Mouse (Mus musculus): ENCODE measurements at regions not wholly inside any gene's neighbourhood (a gene's known extent, or its start where the extent isn't known, plus 50 kb on each side); places are given as distances from the start of the nearest gene placed in this dataset.

DNA sequence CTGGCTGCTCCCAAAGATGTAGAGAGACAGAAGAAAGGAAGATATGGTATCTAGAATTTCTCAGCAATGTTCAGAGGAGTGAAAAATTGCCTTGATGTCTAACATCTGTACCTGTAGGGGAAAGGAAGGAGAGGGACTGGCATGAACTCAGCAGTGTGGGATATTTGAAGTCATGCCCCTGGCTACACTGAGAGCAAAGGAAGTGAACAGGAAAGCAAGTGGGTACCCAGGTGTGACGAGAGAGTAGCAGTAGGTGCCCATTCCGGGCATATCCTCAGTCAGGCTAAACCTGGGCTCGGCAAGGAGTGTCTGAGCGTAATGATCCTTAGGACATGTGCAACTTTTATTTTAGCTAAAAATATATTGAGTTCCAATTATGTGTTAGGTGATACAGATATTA is 203.4 kb upstream of the Satb1 start:
- DNase-seq (ENCODE audit: low spot score), result no peak

DNA sequence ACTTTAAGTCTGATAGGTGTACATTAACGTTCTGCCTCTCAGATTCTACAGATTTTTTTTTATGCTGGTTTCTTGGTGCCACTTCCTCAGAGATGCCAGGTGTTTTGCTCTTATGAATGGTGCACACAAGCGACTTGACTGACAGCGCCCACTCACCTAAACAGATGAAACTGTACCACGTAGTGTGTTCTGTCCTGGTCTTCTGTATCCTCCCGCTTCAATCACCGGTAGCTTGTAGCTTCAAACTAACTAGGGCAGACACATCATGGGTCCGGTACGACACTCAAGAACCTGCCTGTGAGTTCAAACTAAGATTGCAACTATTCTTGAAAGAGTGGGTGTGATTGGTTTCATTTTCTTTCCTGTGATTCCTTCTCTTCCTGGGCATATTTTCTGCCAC is 198.0 kb upstream of the Satb1 start:
- no peak for DNase-seq (ENCODE audit: low spot score)

DNA sequence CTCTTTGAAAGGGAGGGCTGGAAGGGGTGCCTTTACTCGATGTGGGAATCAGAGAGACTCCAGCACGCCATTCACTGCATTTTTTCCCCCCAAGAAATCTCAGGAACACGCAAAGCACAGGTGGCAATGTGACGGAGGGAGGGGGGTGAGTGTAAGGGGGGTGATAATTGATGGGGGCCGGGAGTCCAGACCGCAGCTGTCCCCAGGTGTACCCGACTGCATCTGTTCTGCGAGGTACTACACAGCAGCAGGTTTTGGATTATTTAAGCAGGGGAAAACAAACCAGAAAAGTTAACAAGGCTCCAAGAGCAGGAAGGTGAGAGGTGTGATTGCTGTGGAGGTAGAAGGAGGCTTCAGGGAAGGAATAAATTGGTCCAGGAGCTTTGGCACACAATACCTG is 153.8 kb upstream of the Satb1 start:
- no peak for DNase-seq (ENCODE audit: low spot score)

DNA sequence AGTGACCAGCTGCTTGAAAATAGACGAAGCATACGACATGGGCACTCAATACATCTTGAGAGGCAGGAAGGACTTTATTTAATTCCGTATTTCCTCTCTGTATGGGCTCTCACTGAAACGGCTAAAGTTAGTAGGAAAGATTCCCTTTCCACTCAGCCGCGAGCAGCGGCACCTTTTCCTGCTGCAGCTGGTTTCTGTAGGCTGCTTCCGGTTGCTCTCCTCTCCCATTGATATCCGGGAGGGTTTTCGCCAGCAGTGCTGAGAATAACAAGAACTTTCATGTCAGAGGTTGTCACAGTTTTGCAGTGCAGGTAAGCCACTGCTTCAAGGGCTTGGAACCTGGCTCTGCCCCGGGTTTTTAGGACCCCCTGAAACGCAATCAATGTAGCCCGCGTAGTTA is 153.1 kb upstream of the Satb1 start:
- DNase-seq (ENCODE audit: low spot score), result no peak

DNA sequence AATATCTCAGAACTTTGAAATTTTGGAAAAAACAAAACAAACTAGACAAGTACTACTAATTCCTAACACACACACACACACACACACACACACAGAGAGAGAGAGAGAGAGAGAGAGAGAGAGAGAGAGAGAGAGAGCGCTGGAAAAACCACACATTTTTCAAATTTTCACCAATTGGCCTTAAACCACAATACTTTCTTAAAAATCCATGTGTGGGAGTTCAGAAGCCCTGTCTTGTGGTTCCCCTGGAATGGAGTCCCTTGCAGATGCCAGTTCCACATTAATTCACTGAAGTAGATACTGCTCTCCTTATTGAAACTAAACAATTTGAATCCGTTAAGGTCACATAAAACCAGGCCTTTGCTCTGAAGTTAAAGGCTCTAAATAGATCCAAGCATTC is 146.0 kb upstream of the Satb1 start:
- DNase-seq (ENCODE audit: low spot score), result no peak

DNA sequence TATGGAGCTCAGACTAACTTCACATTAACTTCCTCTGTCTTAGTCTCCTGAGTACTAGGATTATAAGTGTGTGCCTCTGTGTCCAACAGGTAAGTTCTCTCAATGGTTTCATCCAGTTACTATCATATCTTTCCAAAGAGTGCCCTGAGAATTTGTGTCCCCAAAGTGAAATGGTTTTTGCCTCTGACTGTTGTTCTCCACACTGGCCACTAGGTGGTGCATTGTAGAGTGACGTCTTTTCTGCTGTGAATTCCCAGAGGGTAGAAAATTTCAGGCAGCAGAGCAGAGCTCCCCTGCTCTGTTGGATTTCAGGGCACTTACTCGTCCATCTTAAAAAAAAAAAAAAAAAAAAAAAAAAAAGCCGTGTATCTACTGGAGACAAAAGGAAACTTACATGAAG is 138.4 kb upstream of the Satb1 start:
- DNase-seq (ENCODE audit: low spot score), result no peak

DNA sequence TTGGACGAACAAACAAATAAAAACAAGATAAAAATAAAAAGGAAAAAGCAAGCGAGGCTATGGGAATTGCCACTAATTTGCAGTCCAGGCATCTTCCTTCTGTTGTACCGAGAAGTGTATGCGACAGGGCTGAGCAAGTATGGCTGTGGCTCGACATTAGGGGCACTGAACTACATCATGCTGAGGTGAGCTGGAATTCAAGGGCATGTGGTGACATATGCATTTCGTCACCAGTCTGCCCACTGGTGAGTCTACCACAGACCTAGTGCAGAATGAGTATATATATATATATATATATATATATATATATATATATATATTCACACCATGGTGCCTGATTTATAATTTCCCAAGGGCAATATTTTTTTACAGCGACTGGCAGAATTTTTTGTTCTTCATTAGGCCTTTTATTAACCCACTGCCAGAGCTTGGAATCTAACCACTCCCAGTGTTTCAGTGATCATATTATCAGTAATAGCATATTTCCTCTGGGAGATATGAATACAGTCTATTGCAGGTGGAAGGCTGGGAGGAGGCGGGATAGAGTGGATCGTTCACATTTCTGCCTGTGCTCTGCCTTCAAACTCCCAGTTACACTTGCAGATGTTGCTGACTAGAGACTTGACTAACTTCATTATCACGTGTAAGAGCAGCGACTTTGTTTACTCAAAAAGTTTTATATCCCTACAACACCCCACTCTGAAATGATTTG is 133.6 kb upstream of the Satb1 start:
- DNase-seq (ENCODE audit: low spot score), result no peak

DNA sequence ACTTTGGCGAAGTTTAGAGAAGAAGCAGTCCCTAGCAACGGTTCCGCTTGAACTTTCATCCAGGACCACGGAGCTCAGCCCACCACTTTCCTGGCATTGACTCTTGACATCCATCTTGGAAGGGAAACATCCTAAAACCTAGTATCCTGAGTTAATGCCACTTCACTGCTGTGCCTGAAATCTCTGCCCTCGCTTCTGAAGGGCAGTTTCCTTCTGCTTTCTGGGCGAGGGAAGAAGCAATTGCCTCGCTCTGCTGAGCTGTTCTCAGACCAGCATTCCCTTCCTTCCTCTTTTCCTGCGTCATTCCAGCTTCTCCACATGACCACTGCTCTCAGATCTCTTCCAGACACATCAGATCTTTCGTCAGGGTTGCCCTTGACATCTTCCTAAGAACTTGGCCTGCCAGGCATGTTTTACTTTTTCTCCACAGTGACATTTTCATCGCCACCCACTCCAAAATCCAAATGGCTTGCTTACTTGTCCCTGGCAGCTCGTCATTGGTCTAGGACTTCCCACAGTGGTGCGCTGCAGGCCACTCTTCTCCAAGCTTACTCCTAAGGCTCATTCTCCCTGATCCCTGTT is 129.5 kb upstream of the Satb1 start:
- no peak for DNase-seq (ENCODE audit: low spot score)

DNA sequence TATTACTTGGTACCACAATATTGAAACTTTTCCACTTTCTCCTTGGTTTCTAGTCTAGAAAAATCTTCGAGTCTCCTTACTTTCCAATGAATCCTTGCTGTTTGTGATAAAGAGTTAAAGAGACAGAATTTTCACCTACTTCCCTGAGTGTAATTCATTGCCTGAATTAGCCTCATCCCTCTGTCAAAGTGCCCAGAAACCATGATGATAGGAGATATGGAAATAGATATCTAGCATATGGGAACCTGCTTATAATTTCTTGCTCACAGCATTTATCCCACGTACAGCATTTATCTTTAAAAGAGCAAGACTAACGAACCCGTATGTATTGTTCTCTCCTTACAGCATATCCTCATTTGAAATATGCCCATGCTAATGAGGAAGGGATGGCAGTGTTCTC is 128.2 kb upstream of the Satb1 start:
- no peak for DNase-seq (ENCODE audit: low spot score)

DNA sequence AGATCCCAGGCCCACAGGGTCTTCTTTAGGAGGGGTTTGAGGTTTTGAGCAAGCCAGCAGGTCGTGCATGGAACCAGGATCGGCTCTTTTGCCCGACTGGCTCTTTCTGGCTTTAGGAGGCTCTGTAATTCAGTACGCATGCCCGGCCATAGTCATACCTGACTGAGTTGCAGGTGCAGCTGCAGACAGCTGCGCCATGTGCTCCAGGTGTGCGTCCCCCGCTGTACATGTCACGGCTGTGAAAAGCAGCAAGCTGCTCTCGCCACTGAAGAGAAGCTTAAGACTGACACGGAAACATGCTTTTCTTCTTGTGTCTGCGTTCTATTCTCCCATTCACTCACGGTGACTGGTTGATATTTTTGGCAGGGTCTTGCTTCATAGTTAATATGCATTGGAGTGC is 123.2 kb upstream of the Satb1 start:
- no peak for DNase-seq (ENCODE audit: low spot score)

DNA sequence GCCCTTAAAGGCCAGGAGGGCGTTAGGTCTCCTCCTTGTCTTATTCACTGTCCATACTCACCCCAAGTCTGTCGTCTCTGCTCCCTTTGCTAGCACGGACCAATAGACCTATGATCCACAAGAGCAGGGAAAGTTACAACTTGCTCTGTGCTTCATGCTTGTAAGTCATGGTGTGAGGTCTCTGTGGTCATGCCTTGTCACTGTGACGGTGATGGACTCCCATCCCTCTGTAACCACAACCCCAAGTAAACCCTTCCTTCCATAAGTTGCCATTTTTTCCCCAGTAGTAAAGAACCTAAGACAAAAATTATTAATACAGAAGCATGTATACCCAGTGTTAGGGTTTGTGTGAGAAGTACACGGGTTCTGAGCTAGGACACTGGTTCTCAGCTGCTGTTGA is 104.6 kb upstream of the Satb1 start:
- no peak for DNase-seq (ENCODE audit: low spot score)

DNA sequence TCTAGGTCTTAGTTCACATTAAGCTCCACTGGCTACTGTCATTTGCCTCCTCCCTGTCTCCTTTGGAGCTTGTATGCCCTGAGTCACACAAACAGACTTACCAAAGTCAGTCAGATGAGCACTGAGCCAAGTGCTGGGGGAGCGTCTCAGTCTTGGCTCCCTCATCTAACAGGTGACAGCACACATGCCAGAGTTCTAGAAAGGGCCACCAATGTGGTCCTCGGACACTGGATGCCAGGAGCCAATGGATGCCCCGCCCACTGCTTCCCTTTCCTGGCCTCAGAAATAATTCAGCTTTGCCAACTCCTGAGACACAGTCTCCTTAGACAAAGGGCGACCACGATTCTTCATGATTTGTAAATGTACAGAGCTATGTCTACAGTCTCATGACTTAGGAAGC is 103.0 kb upstream of the Satb1 start:
- DNase-seq (ENCODE audit: low spot score), result no peak

DNA sequence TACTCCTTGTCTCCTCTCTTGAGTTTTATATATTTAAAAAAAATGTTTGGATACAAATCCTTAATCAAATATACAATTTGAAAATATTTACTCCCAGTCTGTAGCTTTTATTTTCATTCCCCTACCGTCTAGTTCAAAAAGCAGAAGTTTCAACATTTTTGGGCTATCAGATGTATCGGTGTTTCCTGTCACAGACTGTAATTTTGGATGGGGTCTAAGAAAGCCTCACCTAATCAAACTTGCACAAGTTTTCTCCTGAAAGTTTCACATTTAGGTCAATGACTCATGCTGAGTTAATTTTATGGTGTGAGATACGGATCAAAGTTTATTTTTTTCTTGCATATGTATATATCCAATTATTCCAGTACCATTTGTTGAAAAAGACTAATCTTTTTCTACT is 93.3 kb upstream of the Satb1 start:
- DNase-seq (ENCODE audit: low spot score), result no peak

DNA sequence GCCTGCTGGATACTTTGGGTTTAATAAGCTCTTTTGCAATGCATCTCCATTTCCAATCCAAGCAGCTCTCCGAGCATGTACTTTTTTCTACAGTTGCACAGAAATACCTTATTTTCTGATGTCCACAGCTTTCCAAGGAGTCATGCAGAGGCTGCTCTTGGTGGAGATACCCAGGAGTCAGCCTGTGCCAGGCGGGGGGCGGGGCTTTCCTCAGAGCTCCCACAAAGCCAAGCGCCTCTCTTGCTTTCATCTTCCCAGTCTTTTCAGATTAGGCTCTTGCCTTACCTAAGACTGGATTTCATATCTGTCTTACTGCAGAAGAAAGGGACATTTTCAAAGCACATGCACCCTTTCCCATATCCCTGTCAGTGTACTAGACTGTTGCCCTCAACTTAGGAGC is 73.9 kb upstream of the Satb1 start:
- DNase-seq (ENCODE audit: low spot score), result no peak

DNA sequence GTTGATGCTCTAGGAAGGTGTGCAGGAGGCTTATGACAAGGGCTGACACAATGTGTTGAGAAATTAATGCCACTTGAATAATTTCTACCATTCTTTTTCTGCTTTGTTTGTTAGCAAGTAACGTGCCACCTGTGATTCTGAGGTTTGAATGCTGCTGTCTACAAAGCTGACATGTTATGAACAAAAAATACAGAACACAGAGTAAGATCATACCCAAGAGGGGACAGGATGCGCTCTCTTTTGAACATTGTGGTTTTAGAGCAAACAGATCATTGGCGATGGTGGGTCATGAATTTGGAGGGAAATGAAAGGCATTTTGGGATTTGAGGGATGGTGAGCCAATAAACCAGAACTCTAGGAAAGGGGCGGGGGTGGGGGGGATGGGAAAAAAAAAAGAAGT is 73.3 kb upstream of the Satb1 start:
- no peak for DNase-seq (ENCODE audit: low spot score)

DNA sequence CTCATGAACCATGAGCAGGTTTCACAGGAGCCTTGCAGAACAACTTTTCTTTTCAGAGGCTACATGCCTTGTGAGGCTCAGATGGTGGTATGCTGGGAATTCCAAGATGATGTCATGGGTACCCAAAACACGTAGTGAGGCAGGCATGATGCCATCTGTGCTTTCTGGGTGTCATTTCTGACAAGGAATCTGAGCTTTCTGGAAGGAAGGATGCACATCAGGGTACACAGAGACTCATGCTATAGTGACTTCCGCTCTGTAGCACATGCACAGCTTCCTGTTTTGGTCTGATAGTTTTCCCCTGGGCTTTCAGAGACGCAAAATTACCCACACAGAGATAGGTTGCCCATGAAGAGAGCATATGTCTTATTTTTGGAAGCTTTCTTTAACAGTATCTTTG is 70.8 kb upstream of the Satb1 start:
- DNase-seq (ENCODE audit: low spot score), result no peak

DNA sequence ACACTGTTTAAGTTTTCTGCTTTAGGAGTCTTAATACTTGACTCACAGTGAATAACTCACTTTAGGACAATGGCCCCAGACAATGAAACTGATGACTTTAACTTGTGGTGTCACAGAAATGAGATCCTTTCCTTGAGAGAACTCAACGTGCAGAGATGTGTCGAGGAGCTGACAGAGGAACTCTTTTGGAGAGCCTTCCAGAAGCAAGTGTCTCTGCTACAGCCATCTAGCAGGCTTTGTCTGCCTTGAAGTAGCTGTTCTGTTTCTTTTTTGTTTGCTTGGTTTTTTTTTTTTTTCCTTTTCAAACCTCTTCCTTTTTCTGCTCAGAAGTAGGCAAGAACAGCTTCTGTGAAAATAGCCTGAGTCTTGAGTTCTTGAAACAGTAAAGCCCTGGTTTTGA is 66.3 kb upstream of the Satb1 start:
- DNase-seq (ENCODE audit: low spot score), result no peak

DNA sequence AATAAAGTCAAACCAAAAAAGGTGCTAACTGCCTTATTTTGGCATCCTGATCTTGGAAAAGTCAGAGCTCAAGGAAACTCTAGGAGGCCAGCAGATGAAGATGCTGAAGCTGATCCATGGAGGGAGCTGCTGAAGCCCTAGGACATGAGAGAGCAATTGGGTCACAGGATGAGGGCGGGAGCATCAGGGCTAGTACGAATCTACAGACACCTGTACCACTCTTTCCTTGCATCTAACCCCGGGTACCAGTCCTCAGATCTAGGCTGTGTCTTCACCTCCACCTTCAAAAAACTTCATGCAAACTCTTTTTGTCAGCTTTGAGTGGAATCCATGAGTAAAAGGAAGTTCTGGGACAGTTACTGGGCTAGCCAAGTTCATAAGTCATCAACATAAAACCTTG is 63.1 kb upstream of the Satb1 start:
- DNase-seq (ENCODE audit: low spot score), result no peak

DNA sequence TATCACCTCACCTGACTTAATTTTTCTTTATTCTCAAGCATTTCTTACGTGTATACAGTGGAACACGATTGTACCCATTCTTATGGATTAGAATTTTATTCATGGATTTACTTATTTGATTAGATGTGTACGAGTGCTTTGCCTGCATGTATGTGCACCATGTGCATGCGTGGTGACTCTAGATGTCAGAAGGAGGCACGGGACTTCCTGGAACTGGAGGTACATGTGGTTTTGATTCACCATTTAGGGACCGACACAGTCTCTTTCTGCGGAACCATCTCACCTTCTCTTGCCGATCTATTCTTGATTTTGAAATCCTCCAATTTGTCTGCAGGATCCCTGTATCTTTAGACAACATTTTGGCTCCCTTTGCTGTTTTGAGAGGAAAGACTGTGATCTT is 61.2 kb upstream of the Satb1 start:
- no peak for DNase-seq (ENCODE audit: low spot score)

DNA sequence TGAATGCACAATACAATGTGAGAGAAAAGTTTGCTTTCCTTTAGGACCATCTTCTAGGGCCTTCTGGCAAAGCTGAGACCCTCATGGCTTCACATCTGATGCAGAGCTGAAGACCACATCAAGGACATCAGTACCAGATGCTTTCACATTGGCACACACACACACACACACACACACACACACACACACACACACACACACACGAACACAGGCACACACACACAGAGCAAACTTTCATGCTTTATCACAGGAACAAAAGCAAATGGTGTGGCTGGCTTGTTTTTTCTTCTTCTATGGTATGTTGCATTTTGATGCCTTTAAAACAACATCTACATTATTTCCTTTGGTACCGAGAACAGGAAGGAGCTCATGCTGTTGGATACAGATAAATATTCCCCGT is 59.8 kb upstream of the Satb1 start:
- no peak for DNase-seq (ENCODE audit: low spot score)

DNA sequence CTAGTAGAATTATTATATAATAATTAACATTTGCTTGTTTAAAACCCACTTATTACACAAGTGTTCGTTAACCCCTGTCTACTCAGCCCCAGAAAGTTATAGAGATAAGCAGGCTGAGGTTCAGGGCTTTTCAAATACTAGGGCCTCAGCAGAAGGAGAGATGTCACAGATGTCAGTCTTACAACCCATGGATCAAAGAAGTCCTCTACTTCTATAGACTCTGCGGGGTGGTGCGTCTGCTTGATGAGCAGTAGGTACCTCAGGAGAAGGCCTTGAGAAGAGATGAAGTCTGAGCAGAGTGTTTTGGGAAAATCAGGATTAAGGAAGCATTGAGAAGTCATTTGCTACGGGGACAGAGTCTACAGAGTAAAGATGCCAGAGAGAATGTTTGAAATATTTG is 59.1 kb upstream of the Satb1 start:
- DNase-seq (ENCODE audit: low spot score), result no peak

Measured in c-Kit-positive CD71-positive TER-119-positive erythroid progenitor cells, embryonic 14.5 days (primary cell).